Mouse (Mus musculus) E14TG2a.4 (cell line): ENCODE measurements around the gene Gpc6.

Experiments
- H3K27me3 ChIP-seq: 2 replicates; pipeline ENCODE4 v1.6.1; 2014; ENCODE audit warnings: low read length, control low read depth; ENCODE audit not compliant: insufficient read depth
- H3K36me3 ChIP-seq: 2 replicates; pipeline ENCODE4 v1.6.1; 2014; ENCODE audit warnings: low read length, control low read depth; ENCODE audit not compliant: insufficient read depth
- H3K4me1 ChIP-seq: replicated peaks from 2 replicates; pipeline ENCODE4 v1.6.1; 2014; ENCODE audit warnings: low read depth, low read length, control low read depth
- H3K4me3 ChIP-seq: replicated peaks from 2 replicates; pipeline ENCODE4 v1.5.1; 2014; ENCODE audit warnings: mild to moderate bottlenecking, low read length
- H3K9me3 ChIP-seq: 2 replicates; pipeline ENCODE4 v1.6.1; 2014; ENCODE audit warnings: low read length, control low read depth
- CTCF ChIP-seq: conservative IDR thresholded peaks from 2 replicates; pipeline ENCODE4 v1.5.1; 2014; ENCODE audit warnings: low read length
- NANOG ChIP-seq: IDR thresholded peaks from 2 replicates; pipeline ENCODE4 v1.6.1; 2014; ENCODE audit warnings: borderline replicate concordance, low read length, mixed read lengths
- POU5F1 ChIP-seq: IDR thresholded peaks from 2 replicates; pipeline ENCODE4 v1.6.1; 2014; ENCODE audit warnings: low read length, borderline replicate concordance

Gpc6 gene

GRCm38 (mm10) chr14:117906361-117906760 lies 981.2 kb downstream of the Gpc6 start:
- TF ChIP-seq POU5F1 (no peak), CTCF (no peak), NANOG (no peak)
- H3K9me3 ChIP-seq: no peaks in the 10 kb centered on the region
- H3K36me3 ChIP-seq: no peaks in the 10 kb centered on the region
- H3K27me3 ChIP-seq: no peaks in the 10 kb centered on the region
- no peak overlapping the region for H3K4me3 ChIP-seq
- H3K4me1 ChIP-seq: no peaks in the 10 kb centered on the region

- no peaks in the 10 kb centered on the region for H3K4me1 ChIP-seq
Measured at GRCm38 (mm10) chr14:117908231-117908920, 983.3 kb downstream of the Gpc6 start.

GRCm38 (mm10) chr14:117909046-117909445 lies 983.9 kb downstream of the Gpc6 start:
- no peak for TF ChIP-seq POU5F1
- no peak for TF ChIP-seq NANOG
- no peak for TF ChIP-seq CTCF
- Histone ChIP-seq H3K4me1 (no peaks in the 10 kb centered on the region), H3K36me3 (no peaks in the 10 kb centered on the region), H3K9me3 (no peaks in the 10 kb centered on the region), H3K4me3 (no peak overlapping the region), H3K27me3 (no peaks in the 10 kb centered on the region)

More at GRCm38 (mm10) chr14:117908231-117908920, 983.3 kb downstream of the Gpc6 start:
- H3K9me3 ChIP-seq: no peaks in the 10 kb centered on the region
- no peaks in the 10 kb centered on the region for H3K36me3 ChIP-seq
- no peak for TF ChIP-seq NANOG
- TF ChIP-seq CTCF: no peak
- TF ChIP-seq POU5F1: no peak
- H3K4me3 ChIP-seq: no peak overlapping the region
- H3K27me3 ChIP-seq: no peaks in the 10 kb centered on the region

- no peaks in the 10 kb centered on the region for H3K4me1 ChIP-seq
- H3K36me3 ChIP-seq: no peaks in the 10 kb centered on the region
- no peaks in the 10 kb centered on the region for H3K27me3 ChIP-seq
- TF ChIP-seq POU5F1: no peak
- no peak for TF ChIP-seq CTCF
- TF ChIP-seq NANOG: no peak
- no peak overlapping the region for H3K4me3 ChIP-seq
- H3K9me3 ChIP-seq: no peaks in the 10 kb centered on the region
Measured at GRCm38 (mm10) chr14:117910323-117910722, 985.2 kb downstream of the Gpc6 start.

- Histone ChIP-seq H3K9me3 (no peaks in the 10 kb centered on the region), H3K4me1 (no peaks in the 10 kb centered on the region), H3K4me3 (no peak overlapping the region), H3K27me3 (no peaks in the 10 kb centered on the region), H3K36me3 (no peaks in the 10 kb centered on the region)
- TF ChIP-seq CTCF (no peak), POU5F1 (no peak), NANOG (no peak)
Measured at GRCm38 (mm10) chr14:117912624-117913270, 987.6 kb downstream of the Gpc6 start.

GRCm38 (mm10) chr14:117916577-117916976 lies 991.5 kb downstream of the Gpc6 start:
- H3K9me3 ChIP-seq: no peaks in the 10 kb centered on the region

GRCm38 (mm10) chr14:117918724-117919123 lies 993.6 kb downstream of the Gpc6 start:
- H3K9me3 ChIP-seq: no peaks in the 10 kb centered on the region
- H3K36me3 ChIP-seq: no peaks in the 10 kb centered on the region
- H3K4me1 ChIP-seq: 0 out of 2 replicates have a peak, but pooled peaks cover 2% of the 10 kb centered on the region
- TF ChIP-seq CTCF: no peak
- TF ChIP-seq POU5F1: no peak
- TF ChIP-seq NANOG: no peak
- no peak overlapping the region for H3K4me3 ChIP-seq
- H3K27me3 ChIP-seq: no peaks in the 10 kb centered on the region; the same call in 1 of the 2 replicates

More at GRCm38 (mm10) chr14:117916577-117916976, 991.5 kb downstream of the Gpc6 start:
- no peaks in the 10 kb centered on the region for H3K36me3 ChIP-seq
- no peak for TF ChIP-seq NANOG
- TF ChIP-seq POU5F1: no peak
- TF ChIP-seq CTCF: no peak
- H3K4me1 ChIP-seq: 0 out of 2 replicates have a peak, but pooled peaks cover 2% of the 10 kb centered on the region
- H3K27me3 ChIP-seq: no peaks in the 10 kb centered on the region; the same call in 1 of the 2 replicates
- no peak overlapping the region for H3K4me3 ChIP-seq

GRCm38 (mm10) chr14:117919612-117920011 lies 994.5 kb downstream of the Gpc6 start:
- H3K36me3 ChIP-seq: no peaks in the 10 kb centered on the region
- H3K4me1 ChIP-seq: 0 out of 2 replicates have a peak, but pooled peaks cover 2% of the 10 kb centered on the region
- H3K27me3 ChIP-seq: no peaks in the 10 kb centered on the region; the same call in 1 of the 2 replicates
- TF ChIP-seq POU5F1 (no peak), CTCF (no peak), NANOG (no peak)
- H3K4me3 ChIP-seq: no peak overlapping the region
- H3K9me3 ChIP-seq: no peaks in the 10 kb centered on the region
